1 mouse cellular context compared by ENCODE assay signal in the genomic region with DNA sequence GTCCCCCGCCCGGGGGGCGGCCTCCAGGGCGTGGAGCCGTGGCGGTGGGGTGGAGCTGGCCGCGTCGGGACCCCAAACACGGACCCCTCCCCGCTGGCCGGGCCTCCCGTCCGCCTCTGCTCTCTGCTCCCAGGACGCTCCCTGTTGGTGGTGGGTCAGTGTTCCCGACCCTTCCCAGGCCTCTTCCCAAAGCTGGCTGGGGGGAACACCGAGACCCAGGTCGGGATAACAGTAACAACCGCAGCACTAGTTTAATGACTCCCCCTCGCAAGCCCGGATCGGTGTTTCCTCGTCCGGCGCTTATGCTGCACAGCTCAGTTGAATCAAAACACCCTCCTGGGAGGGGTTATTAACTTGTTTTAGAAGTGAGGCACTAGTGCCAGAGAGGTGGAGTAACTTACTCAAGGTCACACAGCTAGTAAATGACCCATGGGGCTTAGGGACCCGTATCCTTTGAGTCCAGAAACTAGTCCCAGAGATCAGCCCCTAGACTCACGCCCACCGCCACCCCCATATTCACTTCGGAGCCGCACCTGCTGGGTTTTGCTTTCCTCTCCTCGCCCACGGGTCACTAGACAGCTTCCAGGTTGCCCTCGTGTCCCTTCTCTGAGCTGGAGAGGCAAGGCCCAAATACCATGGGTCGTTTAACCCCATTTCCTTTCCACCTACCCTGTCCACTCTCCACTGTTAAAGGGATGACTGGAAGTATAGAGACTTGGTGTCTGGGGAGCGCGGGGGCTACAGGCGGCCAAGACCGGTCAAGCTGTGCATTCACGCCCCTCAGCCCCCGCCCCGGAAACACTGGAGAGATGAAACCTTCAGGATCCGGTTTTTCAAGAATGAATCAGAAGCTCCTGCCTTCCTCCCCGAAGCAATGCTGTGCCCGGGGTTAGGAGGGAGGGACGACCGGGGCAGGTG.
TF ChIP-seq lines count a peak whose summit lies in the region.

No protein-coding gene starts in this region.

TF ChIP-seq in ES-E14, 5 proteins besides CTCF, POLR2A, EP300 and RAD21:
- TF ChIP-seq MAFK (IDR thresholded peaks at IDR 0.05; ENCODE audit: insufficient read depth, low read depth, low read length) (no peak), ZNF384 (IDR thresholded peaks at IDR 0.05; ENCODE audit: low read depth, low read length) (no peak), CHD2 (IDR thresholded peaks at IDR 0.05; ENCODE audit: low read depth, low read length) (no peak), ZC3H11A (IDR thresholded peaks at IDR 0.05; ENCODE audit: borderline replicate concordance, low read depth, low read length) (no peak), HCFC1 (IDR thresholded peaks at IDR 0.05; ENCODE audit: borderline replicate concordance, insufficient read depth, low read length) (no peak)
